Mouse (Mus musculus) induced T-regulatory cell, adult 2 months (primary cell): Measurements from ENCODE around the gene Pigf.
"Not testable (repeated sequence)": the region's sequence is repeated elsewhere in the genome, so short reads cannot be mapped to it uniquely, and the experiment has no call there.

Source experiments
- DNase-seq: peaks from one replicate; pipeline ENCODE4 v3.0.0-alpha.2; 2012; ENCODE audit warnings: low read depth

Pigf gene

DNA sequence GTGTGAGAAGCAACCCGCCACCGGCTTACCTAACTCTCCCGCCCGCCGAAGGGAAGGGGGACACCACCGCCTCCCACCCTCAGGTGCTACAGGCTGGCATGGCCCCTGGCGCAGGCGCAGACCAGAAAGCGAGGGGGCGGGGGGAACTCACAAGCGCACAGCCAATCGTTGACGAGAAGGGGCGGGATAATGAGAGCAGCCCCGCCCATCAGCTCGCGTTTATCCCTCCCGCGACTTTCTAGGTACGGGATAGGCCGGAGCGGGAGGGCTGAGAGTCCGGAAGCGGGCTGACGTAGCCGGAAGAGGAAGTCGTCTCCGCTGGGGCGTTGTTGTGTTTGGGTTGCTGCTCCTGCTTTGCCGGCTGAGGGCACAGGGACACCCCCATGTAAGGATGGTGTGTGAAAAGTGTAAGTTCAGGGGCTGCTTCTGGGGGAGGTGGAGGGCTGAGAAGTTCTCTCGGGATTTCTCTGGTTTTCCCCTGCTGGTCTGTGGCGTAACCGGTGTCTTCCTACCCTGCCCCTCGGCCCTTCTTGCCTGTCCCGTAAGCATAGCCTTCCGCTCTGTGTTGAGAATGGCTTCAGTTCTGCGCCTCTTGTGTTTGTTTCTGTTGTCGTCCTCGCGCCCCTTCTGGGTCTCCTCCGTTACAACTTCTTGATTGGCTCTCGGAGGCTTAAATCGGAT, at the start of gene Pigf, which contains the start of gene Cript:
Gene Pigf, minus strand, starts transcription at position 138 of the 681 bp plus-strand sequence.
Gene Cript, plus strand, starts transcription at position 282 of the 681 bp plus-strand sequence.
- DNase-seq: peak; percentile 100

DNA sequence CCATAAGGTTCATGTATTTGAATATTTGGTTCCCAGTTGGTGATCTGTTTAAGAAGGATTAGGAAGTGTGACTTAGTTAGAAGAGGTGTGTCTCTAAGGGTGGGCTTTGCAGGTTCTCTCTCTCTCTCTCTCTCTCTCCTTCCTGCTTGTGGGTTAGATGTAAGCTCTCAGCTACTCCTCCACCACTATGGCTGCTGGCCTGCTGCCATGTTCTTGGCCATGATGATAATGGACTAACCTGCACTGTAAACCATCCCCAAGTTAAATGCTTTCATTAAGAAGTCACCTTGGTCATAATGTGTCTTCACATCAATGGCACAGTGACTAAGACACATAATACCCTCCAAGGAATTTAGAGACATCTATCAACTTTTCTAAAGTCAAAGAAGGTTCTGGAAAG, 48.3 kb upstream of the Pigf start:
- DNase-seq: no peak

DNA sequence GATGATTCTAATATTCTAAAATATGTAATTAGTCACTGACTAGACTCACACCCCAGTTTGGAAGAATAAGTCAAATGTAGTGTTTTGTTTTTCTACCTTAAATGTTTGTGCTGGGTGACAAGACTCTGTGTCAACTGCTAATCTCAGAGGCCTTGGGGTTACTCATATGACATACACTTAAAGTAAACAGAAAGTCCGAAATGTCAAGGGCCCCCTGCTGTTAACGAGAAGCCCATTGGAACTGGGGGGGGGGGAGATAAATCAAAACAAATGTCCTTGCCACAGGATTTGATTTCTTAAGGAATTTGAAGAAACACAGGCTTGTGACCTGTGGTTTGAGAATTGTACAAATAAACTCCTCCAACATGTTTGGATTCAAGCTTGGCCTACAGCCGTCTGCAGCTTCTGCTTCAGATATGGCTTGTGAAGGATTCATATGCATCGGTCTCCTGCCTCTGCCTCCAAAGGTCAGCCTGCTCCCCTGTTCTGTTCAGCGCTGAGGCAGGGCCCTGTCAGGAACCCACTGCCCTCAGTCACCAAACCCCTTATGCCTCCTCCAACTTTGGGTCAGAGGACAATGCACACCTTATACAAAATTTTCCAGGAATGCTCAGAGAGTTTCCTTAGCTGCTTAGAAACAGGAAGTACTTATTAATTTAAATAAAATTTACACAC, 47.7 kb upstream of the Pigf start:
- no peak for DNase-seq

- DNase-seq: not testable (repeated sequence)
These were observed 47.0 kb upstream of the Pigf start for GRCm38 (mm10) chr17:87072183-87072582.

DNA sequence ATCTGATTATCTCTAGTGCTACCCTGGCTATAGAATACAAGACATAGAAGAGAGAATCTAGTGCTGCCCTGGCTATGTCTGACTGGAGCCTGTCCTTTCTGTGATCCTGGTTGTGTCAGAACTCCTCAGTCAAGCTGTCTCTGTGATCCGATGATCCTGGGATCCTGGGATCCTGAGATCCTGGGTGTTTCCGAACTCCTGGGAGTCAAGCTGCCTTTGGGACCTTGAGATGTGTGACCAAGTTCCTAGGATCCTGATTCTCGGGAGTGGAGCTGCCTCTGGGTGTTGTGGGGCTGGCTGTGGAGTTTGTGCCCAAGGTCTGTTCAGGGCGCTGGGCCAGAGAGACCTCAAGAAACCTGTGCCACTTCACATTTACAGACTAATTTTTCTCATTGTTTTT, 43.8 kb upstream of the Pigf start:
- DNase-seq: no peak

- DNase-seq: peak; percentile 44
These were observed 38.8 kb upstream of the Pigf start for GRCm38 (mm10) chr17:87063969-87064368.

- DNase-seq: no peak
These were observed 38.3 kb upstream of the Pigf start for GRCm38 (mm10) chr17:87063461-87063860.

GRCm38 (mm10) chr17:87062639-87063038, 37.4 kb upstream of the Pigf start:
- peak; percentile 34 for DNase-seq

GRCm38 (mm10) chr17:87057486-87058266, 32.5 kb upstream of the Pigf start:
- no peak for DNase-seq

GRCm38 (mm10) chr17:87056761-87057160, 31.6 kb upstream of the Pigf start:
- no peak for DNase-seq

DNA sequence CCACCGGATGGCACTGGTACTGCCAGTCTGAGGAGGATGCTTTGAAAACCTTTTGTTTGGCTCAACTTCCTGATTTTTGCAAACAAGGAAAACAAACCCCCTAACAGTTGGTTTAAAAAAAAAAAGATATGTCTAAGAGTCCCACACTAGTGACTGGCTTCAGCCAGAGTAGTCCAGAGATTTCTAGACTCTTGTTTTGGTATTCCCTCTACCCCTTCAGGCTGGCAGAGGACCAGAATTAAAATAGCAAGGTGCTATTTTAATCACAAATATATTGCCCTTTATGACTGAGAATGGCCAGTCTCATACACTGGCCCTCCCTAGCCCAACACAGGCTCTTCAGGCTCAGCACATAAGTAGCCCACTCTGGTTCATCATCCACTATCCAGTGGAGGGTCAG, 30.5 kb upstream of the Pigf start:
- DNase-seq: no peak

- DNase-seq: no peak
These were observed 29.8 kb upstream of the Pigf start for GRCm38 (mm10) chr17:87055051-87055459.

DNA sequence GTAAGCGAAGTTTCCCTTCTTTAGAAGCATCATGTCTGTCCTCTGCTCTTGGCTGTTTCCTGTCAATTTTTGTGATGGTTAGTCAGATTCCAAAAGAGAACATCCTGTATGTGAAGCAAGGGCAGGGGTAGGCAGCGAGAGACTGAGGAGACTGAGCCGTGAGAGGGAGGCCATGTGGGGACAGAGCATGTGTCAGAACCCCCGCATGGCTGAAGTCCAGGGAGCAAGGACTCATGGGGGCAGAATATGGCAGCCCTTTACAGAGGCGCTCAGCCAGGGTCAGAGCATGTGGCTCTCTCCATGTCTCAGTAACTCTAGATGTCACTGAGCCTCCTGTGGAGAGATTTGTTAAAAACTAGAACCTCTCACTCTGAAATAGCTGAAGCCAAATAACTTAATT, 28.7 kb upstream of the Pigf start:
- DNase-seq: no peak

GRCm38 (mm10) chr17:87052432-87052831, 27.2 kb upstream of the Pigf start:
- no peak for DNase-seq

DNA sequence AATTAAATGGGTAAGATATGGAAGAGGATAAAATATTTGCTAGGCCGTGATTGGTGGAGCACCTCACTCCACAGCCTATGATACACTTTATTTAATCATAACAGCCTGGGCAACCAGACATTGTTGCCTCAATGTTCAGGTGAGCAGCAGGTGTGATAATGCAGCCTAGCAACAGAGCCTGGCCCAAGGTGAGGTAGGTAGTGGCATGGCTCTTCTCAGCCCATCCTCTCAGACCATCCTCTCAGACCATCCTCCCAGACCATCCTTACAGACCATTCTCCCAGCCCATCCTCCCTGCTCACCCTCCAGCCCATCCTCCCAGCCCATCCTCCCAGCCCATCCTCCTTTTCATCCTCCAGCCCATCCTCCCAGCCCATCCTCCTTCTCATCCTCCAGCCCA, 26.4 kb upstream of the Pigf start:
- DNase-seq: no peak

GRCm38 (mm10) chr17:87050469-87051175, 25.4 kb upstream of the Pigf start:
- DNase-seq: no peak

- DNase-seq: no peak
These were observed 24.5 kb upstream of the Pigf start for GRCm38 (mm10) chr17:87049696-87050095.

GRCm38 (mm10) chr17:87044796-87045195, 19.6 kb upstream of the Pigf start:
- DNase-seq: no peak

- peak; percentile 96 for DNase-seq
These were observed 19.2 kb upstream of the Pigf start for GRCm38 (mm10) chr17:87044364-87044763.

- no peak for DNase-seq
These were observed 16.5 kb upstream of the Pigf start for GRCm38 (mm10) chr17:87041739-87042138.

GRCm38 (mm10) chr17:87038496-87038895, 13.3 kb upstream of the Pigf start:
- no peak for DNase-seq
